Mouse (Mus musculus): ENCODE measurements around the gene Defa25.
"Not testable (repeated sequence)": the region's sequence is repeated elsewhere in the genome, so short reads cannot be mapped to it uniquely, and the experiment has no call there.

The Defa25 gene

DNA sequence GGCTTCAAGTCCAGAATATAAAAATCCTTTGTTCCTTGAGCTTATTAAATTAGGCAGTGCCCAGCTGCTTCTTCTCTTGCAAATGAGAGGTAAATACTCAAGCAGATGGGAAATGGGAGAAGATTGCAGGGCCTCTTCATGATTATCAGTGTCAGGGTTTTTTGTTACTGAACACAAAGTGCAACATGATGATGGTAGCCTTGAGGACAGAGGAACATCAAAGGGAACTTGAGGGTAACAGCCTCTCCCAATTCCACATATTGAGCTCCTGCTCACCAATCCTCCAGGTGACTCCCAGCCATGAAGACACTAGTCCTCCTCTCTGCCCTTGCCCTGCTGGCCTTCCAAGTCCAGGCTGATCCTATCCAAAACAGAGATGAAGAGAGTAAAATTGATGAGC is at the start of gene Defa25:
Defa25 (plus strand) TSS at position 301 of the 400 bp plus-strand sequence.
- not testable (repeated sequence) for DNase-seq (ENCODE audit: low spot score in 2 of 2)

DNA sequence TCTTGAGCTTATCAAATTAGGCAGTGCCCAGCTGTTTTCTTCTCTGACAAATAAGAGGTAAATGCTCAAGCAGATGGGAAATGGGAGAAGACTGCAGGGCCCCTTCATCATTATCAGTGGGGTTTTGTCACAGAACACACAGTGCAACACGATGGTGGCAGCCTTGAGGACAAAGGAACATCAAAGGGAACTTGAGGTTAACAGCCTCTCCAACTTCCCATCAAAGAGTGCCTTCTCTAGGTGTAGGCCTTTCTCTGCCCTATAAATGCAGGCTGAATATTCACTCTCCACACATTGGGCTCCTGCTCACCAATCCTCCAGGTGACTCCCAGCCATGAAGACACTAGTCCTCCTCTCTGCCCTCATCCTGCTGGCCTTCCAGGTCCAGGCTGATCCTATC is 29.5 kb upstream of the Defa25 start, which contains the start of gene Defa23:
Defa23 (plus strand) TSS at position 301 of the 400 bp plus-strand sequence.
- DNase-seq (ENCODE audit: low spot score in 2 of 2) = not testable (repeated sequence)

DNA sequence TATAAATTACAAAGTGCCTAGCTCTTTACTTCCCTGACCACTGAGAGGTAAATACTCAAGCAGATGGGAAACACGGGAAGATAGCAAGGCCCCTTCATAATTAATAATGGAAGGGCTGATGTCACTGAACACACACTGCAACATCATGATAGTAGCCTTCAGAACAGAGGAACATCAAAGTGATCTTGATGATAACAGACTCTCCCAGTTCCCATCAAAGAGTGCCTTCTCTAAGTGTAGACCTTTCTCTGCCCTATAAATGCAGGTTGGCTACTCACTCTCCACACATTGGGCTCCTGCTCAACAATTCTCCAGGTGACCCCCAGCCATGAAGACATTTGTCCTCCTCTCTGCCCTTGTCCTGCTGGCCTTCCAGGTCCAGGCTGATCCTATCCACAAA is 19.5 kb upstream of the Defa25 start, which contains the start of gene Defa35:
Defa35 (plus strand) TSS at position 301 of the 400 bp plus-strand sequence.
- not testable (repeated sequence) for DNase-seq (ENCODE audit: low spot score in 2 of 2)

DNA sequence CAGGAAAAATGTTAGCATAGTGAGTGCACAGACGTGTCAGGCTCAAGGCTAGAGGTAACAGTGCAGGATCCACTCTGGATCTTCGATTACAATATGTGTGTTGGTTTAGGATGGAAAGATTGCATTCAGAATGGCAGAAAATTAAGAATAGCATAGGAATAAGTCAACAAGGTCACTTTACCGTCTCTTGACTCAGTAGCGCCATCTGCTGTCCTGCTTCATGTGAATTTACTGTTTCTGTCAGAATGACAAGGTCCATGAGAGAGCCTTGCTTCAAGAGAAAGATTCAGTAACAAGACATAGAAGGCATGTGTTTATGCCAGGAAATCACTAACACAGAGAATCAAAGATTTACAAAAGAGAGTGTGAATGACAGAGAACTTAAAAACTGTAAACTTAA is 8.9 kb downstream of the Defa25 start:
- no peak for DNase-seq (ENCODE audit: low spot score in 2 of 2)

DNA sequence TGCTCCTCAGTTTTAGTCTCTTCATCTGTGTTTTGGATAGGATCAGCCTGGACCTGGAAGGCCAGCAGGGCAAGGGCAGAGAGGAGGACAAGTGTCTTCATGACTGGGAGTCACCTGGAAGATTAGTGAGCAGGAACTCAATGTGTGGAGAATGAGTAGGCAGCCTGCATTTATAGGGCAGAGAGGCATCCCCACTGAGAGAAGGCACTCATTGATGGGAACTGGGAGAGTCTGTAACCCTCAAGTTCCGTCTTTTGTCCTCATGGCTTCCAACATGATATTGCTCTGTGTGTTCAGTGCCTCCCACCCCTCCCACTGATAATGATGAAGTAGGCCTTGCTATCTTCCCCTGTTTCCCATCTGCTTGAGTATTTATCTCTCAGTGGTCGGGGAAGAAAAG is 11.7 kb downstream of the Defa25 start, which contains the start of gene Gm14851:
Gm14851 (minus strand) TSS at position 101 of the 400 bp plus-strand sequence.
- DNase-seq (ENCODE audit: low spot score in 2 of 2) = not testable (repeated sequence)

DNA sequence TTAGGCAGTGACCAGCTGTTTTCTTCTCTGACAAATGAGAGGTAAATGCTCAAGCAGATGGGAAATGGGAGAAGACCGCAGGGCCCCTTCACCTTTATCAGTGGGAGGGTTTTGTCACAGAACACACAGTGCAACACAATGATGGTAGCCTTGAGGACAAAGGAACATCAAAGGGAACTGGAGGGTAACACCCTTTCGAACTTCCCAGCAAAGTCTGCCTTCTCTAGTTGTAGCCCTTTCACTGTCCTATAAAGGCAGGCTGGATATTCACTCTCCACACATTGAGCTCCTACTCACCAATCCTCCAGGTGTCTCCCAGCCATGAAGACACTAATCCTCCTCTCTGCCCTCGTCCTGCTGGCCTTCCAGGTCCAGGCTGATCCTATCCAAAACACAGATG is 50.1 kb downstream of the Defa25 start, which contains the start of gene Defa30:
Defa30 (plus strand) TSS at position 301 of the 400 bp plus-strand sequence.
- DNase-seq (ENCODE audit: low spot score in 2 of 2) = not testable (repeated sequence)
